Mouse (Mus musculus) heart, adult 2 months (tissue): ENCODE data around the gene Ankrd60. TPM values are rescaled to one million over a fixed set of nuclear protein-coding genes. Genes with fewer than 3 reads are reported as not detected.

Experiments
- DNase-seq, 2 experiments: peaks; one replicate each; pipeline ENCODE4 v3.0.0; 2021
- H3K27ac ChIP-seq: fragments of 200-600 bp; 2 replicates; pipeline ENCODE4 v1.8.1; 2022
- H3K27me3 ChIP-seq: fragments of 200-500 bp; 2 replicates; pipeline ENCODE4 v1.6.1; 2012; ENCODE audit warnings: mild to moderate bottlenecking, low read length, inconsistent platforms, mixed read lengths; ENCODE audit not compliant: control insufficient read depth, insufficient read depth
- H3K36me3 ChIP-seq: fragments of 200-500 bp; 2 replicates; pipeline ENCODE4 v1.6.1; 2012; ENCODE audit warnings: low read length, inconsistent platforms; ENCODE audit not compliant: control insufficient read depth, insufficient read depth
- H3K4me1 ChIP-seq: fragments of 200-500 bp; 2 replicates; pipeline ENCODE4 v1.6.1; 2011; ENCODE audit warnings: low read length; ENCODE audit not compliant: control insufficient read depth, insufficient read depth
- H3K4me3 ChIP-seq: fragments of 200-600 bp; 2 replicates; pipeline ENCODE4 v1.8.1; 2022
- H3K79me2 ChIP-seq: fragments of 200-500 bp; replicated peaks from 2 replicates; pipeline ENCODE4 v1.6.1; 2012; ENCODE audit warnings: mild to moderate bottlenecking, inconsistent platforms, low read length, moderate library complexity, mixed read lengths; ENCODE audit not compliant: control insufficient read depth, insufficient read depth
- H3K9ac ChIP-seq: fragments of 200-500 bp; 2 replicates; pipeline ENCODE4 v1.6.1; 2012; ENCODE audit warnings: low read depth, mild to moderate bottlenecking, control low read depth, inconsistent platforms, low read length, mixed read lengths
- CTCF ChIP-seq: fragments of 200-600 bp; IDR thresholded peaks from 2 replicates; pipeline ENCODE4 v1.8.1; 2022; ENCODE audit warnings: antibody characterized with exemption, mild to moderate bottlenecking, moderate library complexity
- EP300 ChIP-seq: fragments of 200-500 bp; IDR thresholded peaks from 2 replicates; pipeline ENCODE4 v1.6.1; 2011; ENCODE audit warnings: low read depth, low read length, control low read depth; ENCODE audit not compliant: insufficient read depth
- POLR2A ChIP-seq: fragments of 200-500 bp; IDR thresholded peaks from 2 replicates; pipeline ENCODE4 v1.6.1; 2011; ENCODE audit warnings: mild to moderate bottlenecking, low read depth, low read length, control low read depth; ENCODE audit not compliant: insufficient read depth
- WGBS: fragments of 180-500 bp; shearing (Covaris S2); methylation state at CpG from one replicate; pipeline ENCODE4 v1.1.7; 2018; 5-methylcytosine and 5-hydroxymethylcytosine counted together
- intact Hi-C: fragments of 180-260 bp; cut with DNase I; formaldehyde crosslinking; loops from one replicate; pipeline ENCODE4 v1.15.1; 2025
- long read RNA-seq: library from polyadenylated mRNA; stranded (forward); transcript quantifications from one replicate; pipeline ENCODE4 v2.0.0, GENCODE M21; 2021
- polyA plus RNA-seq: library from polyadenylated mRNA; depleted of rRNA; stranded (reverse); fragments of >200 nt; gene quantifications from 2 replicates; pipeline ENCODE4 v1.2.3, GENCODE M21; 2012; rRNA removed
- total RNA-seq, 2 experiments: library from RNA; stranded (reverse); gene quantifications; 2 replicates each; pipeline ENCODE4 v1.2.3; 2021

Gene Ankrd60
- total RNA-seq (not detected), polyA plus RNA-seq (not detected in 2 replicates)
- long read RNA-seq: 0 reads

- Histone ChIP-seq H3K36me3 (no peaks in the 10 kb centered on the region), H3K27ac (no peak within 1 kb of the TSS), H3K27me3 (peaks cover 2% of the 10 kb centered on the region; the same call in 1 of the 2 replicates), H3K4me1 (no peaks in the 10 kb centered on the region), H3K4me3 (no peak within 1 kb of the TSS), H3K79me2 (no peaks in the 10 kb centered on the region), H3K9ac (no peak within 1 kb of the TSS)
- TF ChIP-seq CTCF (no peak), POLR2A (no peak), EP300 (no peak)
- intact Hi-C loops: no loop called here
- 10% methylated on average over 50 of the region's 58 CpGs for WGBS
- peak in 1 of 2 experiments; percentile 21 for DNase-seq
Observed at GRCm38 (mm10) chr2:173577669-173578557, at the start of gene Ankrd60. TSS of gene Ankrd60 (minus strand) at chr2:173578365.

GRCm38 (mm10) chr2:173625786-173626185 lies 47.6 kb upstream of the Ankrd60 start:
- no peaks in the 10 kb centered on the region for H3K79me2 ChIP-seq
- TF ChIP-seq CTCF (no peak), POLR2A (no peak), EP300 (no peak)
- intact Hi-C loops: no loop called here
- no peaks in the 10 kb centered on the region for H3K36me3 ChIP-seq
- H3K4me3 ChIP-seq: no peak overlapping the region
- H3K9ac ChIP-seq: no peak overlapping the region
- H3K27ac ChIP-seq: no peak overlapping the region
- WGBS: 91% methylated on average over 3 of the region's 3 CpGs
- no peaks in the 10 kb centered on the region for H3K27me3 ChIP-seq
- peaks cover 5% of the 10 kb centered on the region for H3K4me1 ChIP-seq
- DNase-seq: no peak

- H3K27me3 ChIP-seq: no peaks in the 10 kb centered on the region
- intact Hi-C loops: no loop called here
- no peaks in the 10 kb centered on the region for H3K36me3 ChIP-seq
- H3K4me1 ChIP-seq: peaks cover 5% of the 10 kb centered on the region
- no peak for TF ChIP-seq EP300
- no peak for TF ChIP-seq CTCF
- no peak for TF ChIP-seq POLR2A
- no peak overlapping the region for H3K9ac ChIP-seq
- H3K79me2 ChIP-seq: no peaks in the 10 kb centered on the region
- DNase-seq: no peak
- no peak overlapping the region for H3K27ac ChIP-seq
- WGBS: 74% methylated on average over 7 of the region's 7 CpGs
- no peak overlapping the region for H3K4me3 ChIP-seq
Observed at GRCm38 (mm10) chr2:173624667-173625066, 46.5 kb upstream of the Ankrd60 start.

GRCm38 (mm10) chr2:173622173-173622601 lies 44.0 kb upstream of the Ankrd60 start:
- TF ChIP-seq POLR2A (no peak), EP300 (no peak), CTCF (no peak)
- no peaks in the 10 kb centered on the region for H3K27me3 ChIP-seq
- H3K79me2 ChIP-seq: no peaks in the 10 kb centered on the region
- 44% methylated on average over 7 of the region's 7 CpGs for WGBS
- DNase-seq: peak; percentile 59 to 62
- intact Hi-C loops: no loop called here
- H3K4me3 ChIP-seq: no peak overlapping the region
- peaks cover 5% of the 10 kb centered on the region for H3K4me1 ChIP-seq
- H3K27ac ChIP-seq: no peak overlapping the region
- no peak overlapping the region for H3K9ac ChIP-seq
- H3K36me3 ChIP-seq: no peaks in the 10 kb centered on the region

GRCm38 (mm10) chr2:173620645-173621044 lies 42.5 kb upstream of the Ankrd60 start:
- H3K79me2 ChIP-seq: no peaks in the 10 kb centered on the region
- no peak overlapping the region for H3K9ac ChIP-seq
- H3K27ac ChIP-seq: no peak overlapping the region
- H3K4me3 ChIP-seq: no peak overlapping the region
- intact Hi-C loops: no loop called here
- H3K27me3 ChIP-seq: no peaks in the 10 kb centered on the region
- TF ChIP-seq CTCF: peak; percentile 43
- no peak for TF ChIP-seq EP300
- no peak for TF ChIP-seq POLR2A
- no peak for DNase-seq
- peaks cover 5% of the 10 kb centered on the region for H3K4me1 ChIP-seq
- H3K36me3 ChIP-seq: no peaks in the 10 kb centered on the region
- WGBS: 98% methylated on average over 4 of the region's 4 CpGs

- no peak overlapping the region for H3K27ac ChIP-seq
- no peaks in the 10 kb centered on the region for H3K79me2 ChIP-seq
- intact Hi-C loops: no loop called here
- H3K36me3 ChIP-seq: no peaks in the 10 kb centered on the region
- no peak overlapping the region for H3K9ac ChIP-seq
- no peaks in the 10 kb centered on the region for H3K27me3 ChIP-seq
- H3K4me1 ChIP-seq: peaks cover 5% of the 10 kb centered on the region
- H3K4me3 ChIP-seq: no peak overlapping the region
- WGBS: 95% methylated on average over 5 of the region's 5 CpGs
- DNase-seq: no peak
- TF ChIP-seq EP300: no peak
- no peak for TF ChIP-seq POLR2A
- TF ChIP-seq CTCF: no peak
Observed at GRCm38 (mm10) chr2:173619132-173619531, 41.0 kb upstream of the Ankrd60 start.
